Mouse (Mus musculus) splenic B cell, adult 2 months (primary cell): ENCODE data around the gene Spn.

Experiments used
- DNase-seq: peaks from one replicate; pipeline ENCODE4 v3.0.0-alpha.2; 2011; ENCODE audit warnings: low read depth, low spot score
- H3K27me3 ChIP-seq: 2 replicates; pipeline ENCODE4 v1.6.1; 2012; ENCODE audit warnings: mild to moderate bottlenecking, low read length, moderate library complexity, mixed read lengths; ENCODE audit not compliant: control insufficient read depth, poor library complexity, insufficient read depth, severe bottlenecking
- H3K36me3 ChIP-seq: 2 replicates; pipeline ENCODE4 v1.6.1; 2012; ENCODE audit warnings: mild to moderate bottlenecking, low read length, moderate library complexity, mixed read lengths; ENCODE audit not compliant: control insufficient read depth, poor library complexity, insufficient read depth, severe bottlenecking

Gene Spn

GRCm38 (mm10) chr7:127152464-127152863, 14.8 kb upstream of the Spn start:
- H3K27me3 ChIP-seq, result no peaks in the 10 kb centered on the region

GRCm38 (mm10) chr7:127147901-127148300, 10.3 kb upstream of the Spn start:
- DNase-seq, result no peak
- no peaks in the 10 kb centered on the region for H3K36me3 ChIP-seq
- no peaks in the 10 kb centered on the region for H3K27me3 ChIP-seq

More at GRCm38 (mm10) chr7:127152464-127152863, 14.8 kb upstream of the Spn start:
- no peak for DNase-seq
- no peaks in the 10 kb centered on the region for H3K36me3 ChIP-seq

DNA sequence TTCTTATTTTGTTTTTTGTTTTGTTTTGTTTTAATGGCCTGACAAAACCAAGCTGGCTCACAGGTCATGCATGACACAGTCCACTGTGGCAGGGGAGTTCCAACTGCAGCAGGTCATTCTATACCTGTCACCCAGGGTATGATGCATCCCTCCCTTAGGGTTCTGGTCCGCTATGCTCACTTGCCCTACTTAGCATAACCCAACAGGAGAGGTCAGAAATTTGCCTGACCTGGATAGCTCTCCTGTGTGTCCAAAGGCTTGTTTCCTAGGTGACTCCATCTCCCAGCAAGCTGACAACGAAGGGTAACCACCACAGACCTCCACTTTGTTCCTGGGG, 8.6 kb upstream of the Spn start:
- no peak for DNase-seq
- Histone ChIP-seq H3K36me3 (no peaks in the 10 kb centered on the region), H3K27me3 (no peaks in the 10 kb centered on the region)

GRCm38 (mm10) chr7:127145387-127146266, 8.0 kb upstream of the Spn start:
- H3K36me3 ChIP-seq, result no peaks in the 10 kb centered on the region
- H3K27me3 ChIP-seq, result no peaks in the 10 kb centered on the region
- DNase-seq, result no peak

GRCm38 (mm10) chr7:127144412-127144811, 6.8 kb upstream of the Spn start:
- no peak for DNase-seq
- H3K36me3 ChIP-seq, result no peaks in the 10 kb centered on the region
- no peaks in the 10 kb centered on the region for H3K27me3 ChIP-seq

DNA sequence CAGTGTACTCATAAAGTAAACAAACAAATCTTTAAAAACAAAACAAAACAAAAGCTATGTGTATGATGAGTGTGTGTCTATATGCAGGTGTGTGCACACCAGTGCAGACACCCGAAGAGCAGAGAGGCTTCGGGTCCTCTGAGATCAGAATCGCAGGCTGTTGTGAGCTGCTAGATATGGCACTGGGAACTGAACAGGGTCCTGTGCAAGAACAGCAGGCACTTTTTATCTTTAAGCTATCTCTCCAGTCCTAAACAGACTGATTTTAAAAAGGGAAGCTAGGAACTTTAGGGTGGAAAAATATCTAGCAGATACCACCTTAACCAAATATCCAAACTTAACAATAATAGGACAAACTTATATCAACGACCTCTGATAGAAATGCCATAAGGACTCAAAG, 5.0 kb upstream of the Spn start:
- H3K36me3 ChIP-seq, result no peaks in the 10 kb centered on the region
- DNase-seq, result no peak
- H3K27me3 ChIP-seq, result no peaks in the 10 kb centered on the region

GRCm38 (mm10) chr7:127142214-127142613, 4.6 kb upstream of the Spn start:
- no peak for DNase-seq
- no peaks in the 10 kb centered on the region for H3K36me3 ChIP-seq
- H3K27me3 ChIP-seq, result no peaks in the 10 kb centered on the region

- no peaks in the 10 kb centered on the region for H3K27me3 ChIP-seq
- H3K36me3 ChIP-seq, result no peaks in the 10 kb centered on the region
- DNase-seq, result peak; percentile 29
These were observed 3.2 kb upstream of the Spn start for GRCm38 (mm10) chr7:127140623-127141404.

DNA sequence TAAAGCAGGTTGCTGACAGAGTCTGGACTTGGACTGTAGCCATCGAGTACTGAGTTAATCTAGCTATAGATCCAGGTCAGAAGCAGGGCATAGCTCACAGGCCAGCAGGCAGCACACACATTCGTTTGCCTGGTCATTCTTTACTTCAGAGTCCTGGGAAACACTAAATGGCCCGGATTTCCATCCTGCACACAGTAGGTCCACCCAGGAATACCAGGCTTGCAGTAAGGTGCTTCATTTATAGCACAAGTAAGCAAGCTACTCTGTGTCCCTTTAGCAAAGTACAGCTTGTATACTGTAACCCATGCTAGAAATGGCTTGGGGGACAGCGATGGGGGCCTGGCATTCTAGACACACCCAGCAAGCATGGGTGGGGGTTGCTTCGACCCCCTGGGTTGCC, 1.9 kb upstream of the Spn start:
- no peak for DNase-seq
- Histone ChIP-seq H3K36me3 (no peaks in the 10 kb centered on the region), H3K27me3 (no peaks in the 10 kb centered on the region)

GRCm38 (mm10) chr7:127139100-127139499, 1.5 kb upstream of the Spn start:
- no peak for DNase-seq
- no peaks in the 10 kb centered on the region for H3K27me3 ChIP-seq
- H3K36me3 ChIP-seq, result no peaks in the 10 kb centered on the region

GRCm38 (mm10) chr7:127136181-127137071, 1.2 kb downstream of the Spn start:
- no peak for DNase-seq
- Histone ChIP-seq H3K36me3 (no peaks in the 10 kb centered on the region), H3K27me3 (no peaks in the 10 kb centered on the region)

DNA sequence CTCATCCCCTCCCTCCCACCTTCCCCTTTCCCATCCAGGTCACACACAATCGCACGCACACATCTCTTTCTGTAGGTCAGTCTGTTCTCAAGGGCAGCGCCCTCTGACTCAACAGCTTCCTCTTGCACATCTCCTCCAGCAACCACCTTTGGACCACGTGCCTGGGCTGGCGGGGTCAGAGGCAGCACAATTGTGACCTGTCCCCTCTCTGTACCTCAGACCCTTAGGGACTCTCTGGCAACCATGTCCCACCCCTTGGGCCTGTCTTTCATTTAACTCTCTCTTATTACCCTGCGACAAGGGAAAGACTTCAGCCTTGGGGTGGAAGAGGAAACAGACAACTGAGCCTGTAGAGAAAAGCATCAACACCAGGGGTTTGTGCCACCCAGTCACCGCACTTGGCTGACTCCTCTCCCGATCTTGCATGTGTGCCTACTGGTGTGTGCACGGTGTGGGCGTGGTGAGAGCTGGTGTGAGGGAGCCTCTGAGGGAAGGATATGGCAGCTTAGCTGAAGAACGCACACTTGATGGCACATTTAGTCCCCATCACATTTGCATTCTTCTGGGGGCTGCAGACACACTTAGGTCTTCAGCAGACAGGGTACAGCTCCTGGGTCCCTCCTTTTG, 2.7 kb downstream of the Spn start:
- DNase-seq, result peak; percentile 63
- Histone ChIP-seq H3K27me3 (no peaks in the 10 kb centered on the region), H3K36me3 (no peaks in the 10 kb centered on the region)

DNA sequence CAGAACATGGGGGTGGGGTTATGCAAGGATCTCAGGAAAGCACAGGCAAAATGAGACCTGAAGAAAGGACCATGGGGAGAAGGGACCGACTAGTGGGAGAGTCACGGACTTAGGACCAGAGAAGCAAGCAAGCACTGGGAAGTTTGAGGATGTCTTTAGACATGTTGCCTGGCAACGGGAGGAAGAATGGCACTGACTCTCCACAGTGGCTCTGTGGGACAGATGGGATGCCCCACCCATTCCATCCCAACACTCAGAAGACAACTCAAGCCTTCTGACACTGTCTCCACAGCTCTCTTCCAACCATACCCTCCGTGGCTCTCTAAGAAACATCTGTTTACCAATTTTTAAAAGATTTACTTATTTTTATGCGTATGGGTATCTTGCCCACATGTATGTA, 4.5 kb downstream of the Spn start:
- H3K36me3 ChIP-seq, result no peaks in the 10 kb centered on the region
- DNase-seq, result no peak
- H3K27me3 ChIP-seq, result no peaks in the 10 kb centered on the region

- peak; percentile 65 for DNase-seq
- Histone ChIP-seq H3K36me3 (no peaks in the 10 kb centered on the region), H3K27me3 (no peaks in the 10 kb centered on the region)
These were observed 8.0 kb downstream of the Spn start for GRCm38 (mm10) chr7:127129638-127130037.
